Mouse (Mus musculus) intestine, postnatal 0 days (tissue): ENCODE measurements around the gene Amot. TPM values are rescaled to one million over a fixed set of nuclear protein-coding genes. Genes with fewer than 3 reads are reported as not detected.
A peak's percentile ranks its signal among the peaks of the same experiment; 100 is the strongest.

Source experiments
- ATAC-seq: fragments of 200-750 bp; cut with Nextera tagmentation; 2 replicates; pipeline ENCODE4 v1.8.0; 2017; ENCODE audit warnings: mild to moderate bottlenecking, moderate TSS enrichment, moderate library complexity
- H3K27ac ChIP-seq: fragments of 300-500 bp; sonication (generic); 2 replicates; pipeline ENCODE4 v1.5.1; 2014; ENCODE audit warnings: mild to moderate bottlenecking, low read depth, low read length, moderate library complexity
- H3K27me3 ChIP-seq: fragments of 300-500 bp; sonication (generic); replicated peaks from 2 replicates; pipeline ENCODE4 v1.6.1; 2014; ENCODE audit warnings: low read length, mixed read lengths; ENCODE audit not compliant: control insufficient read depth, insufficient read depth
- H3K36me3 ChIP-seq: fragments of 300-500 bp; sonication (generic); 2 replicates; pipeline ENCODE4 v1.6.1; 2014; ENCODE audit warnings: mild to moderate bottlenecking, moderate library complexity; ENCODE audit not compliant: control insufficient read depth, insufficient read depth
- H3K4me1 ChIP-seq: fragments of 300-500 bp; sonication (generic); replicated peaks from 2 replicates; pipeline ENCODE4 v1.6.1; 2014; ENCODE audit warnings: antibody characterized with exemption, low read length, mixed read lengths; ENCODE audit not compliant: control insufficient read depth, insufficient read depth
- H3K4me2 ChIP-seq: fragments of 300-500 bp; sonication (generic); replicated peaks from 2 replicates; pipeline ENCODE4 v1.6.1; 2014; ENCODE audit warnings: low read depth, mild to moderate bottlenecking, moderate library complexity
- H3K4me3 ChIP-seq: fragments of 300-500 bp; sonication (generic); 2 replicates; pipeline ENCODE4 v1.5.1; 2014; ENCODE audit warnings: low read depth, low read length
- H3K9ac ChIP-seq: fragments of 300-500 bp; sonication (generic); 2 replicates; pipeline ENCODE4 v1.6.1; 2014; ENCODE audit warnings: mild to moderate bottlenecking, low read depth, low read length
- H3K9me3 ChIP-seq: fragments of 300-500 bp; sonication (generic); 2 replicates; pipeline ENCODE4 v1.6.1; 2016; ENCODE audit warnings: mixed run types; ENCODE audit not compliant: control insufficient read depth
- CTCF ChIP-seq: sonication (generic); IDR thresholded peaks from 2 replicates; pipeline ENCODE4 v1.5.1; 2016; ENCODE audit warnings: low read depth, mild to moderate bottlenecking, control low read depth, antibody characterized with exemption, moderate library complexity
- WGBS: fragments of 180-500 bp; shearing (Covaris S2); extraction: QIAGEN DNeasy Blood & Tissue Kit; methylation state at CpG from one replicate; pipeline ENCODE4 v1.1.7; 2014; 5-methylcytosine and 5-hydroxymethylcytosine counted together
- polyA plus RNA-seq: library from polyadenylated mRNA; unstranded; fragments of >200 nt; fragmentation: Nextera tagmentation; extraction: Ambion mirVana; gene quantifications from 2 replicates; pipeline ENCODE4 v1.2.1, GENCODE M21; 2015

Amot gene
- polyA plus RNA-seq, 1 experiment from 2014 or later: 6.3 TPM

DNA sequence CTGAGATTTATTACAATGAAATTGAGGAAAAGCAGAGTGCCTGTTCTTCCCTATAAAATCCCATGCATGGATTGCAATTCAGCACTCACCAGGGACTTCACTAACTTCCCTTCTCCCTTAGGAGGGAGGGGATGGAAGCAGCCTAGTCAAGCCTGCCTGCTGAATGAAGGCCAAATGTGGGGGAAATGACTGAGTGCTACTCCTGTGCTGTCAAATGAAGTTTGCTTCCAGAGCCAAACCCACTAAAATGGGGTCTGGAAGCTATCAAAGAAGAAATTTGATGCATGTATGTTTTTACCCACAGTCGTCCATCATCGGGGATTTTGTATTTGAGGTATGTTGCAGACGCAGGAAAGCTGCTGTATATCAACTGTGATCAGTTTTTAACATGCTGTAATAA is 103.1 kb downstream of the Amot start:
- no peak overlapping the region for H3K4me3 ChIP-seq
- H3K27ac ChIP-seq: no peak overlapping the region
- no peak overlapping the region for H3K4me2 ChIP-seq
- no peak for TF ChIP-seq CTCF
- no peaks in the 10 kb centered on the region for H3K27me3 ChIP-seq
- H3K4me1 ChIP-seq: no peaks in the 10 kb centered on the region
- H3K9me3 ChIP-seq: no peaks in the 10 kb centered on the region
- 72% methylated on average over 3 of the region's 3 CpGs for WGBS
- no peak overlapping the region for H3K9ac ChIP-seq
- H3K36me3 ChIP-seq: no peaks in the 10 kb centered on the region
- ATAC-seq: no peak

DNA sequence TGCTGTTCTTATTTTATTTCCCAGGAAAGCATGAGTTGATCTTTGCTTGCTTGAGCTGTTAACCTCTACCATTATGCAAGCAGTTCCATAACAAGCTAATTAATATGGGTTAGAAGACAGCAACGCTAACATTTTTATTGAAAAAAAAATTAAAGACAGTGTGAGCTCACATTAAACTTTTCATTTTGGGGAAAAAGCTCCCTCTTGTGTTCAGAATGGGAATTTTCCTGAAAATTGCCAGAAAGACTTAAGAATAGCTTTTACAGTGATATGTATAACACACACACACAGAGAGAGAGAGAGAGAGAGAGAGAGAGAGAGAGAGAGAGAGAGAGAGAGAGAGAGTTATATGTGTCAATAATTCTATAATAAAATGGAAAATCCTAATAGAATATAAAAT is 105.7 kb downstream of the Amot start:
- no peaks in the 10 kb centered on the region for H3K4me1 ChIP-seq
- no peak overlapping the region for H3K9ac ChIP-seq
- peak; percentile 55 for TF ChIP-seq CTCF
- H3K4me3 ChIP-seq: no peak overlapping the region
- WGBS: 8% methylated on average over 1 of the region's 1 CpGs
- no peak overlapping the region for H3K4me2 ChIP-seq
- no peaks in the 10 kb centered on the region for H3K9me3 ChIP-seq
- no peaks in the 10 kb centered on the region for H3K36me3 ChIP-seq
- no peaks in the 10 kb centered on the region for H3K27me3 ChIP-seq
- H3K27ac ChIP-seq: no peak overlapping the region
- ATAC-seq: no peak

Other genes with a start within 250 kb of the Amot start
- 1.1 and 1.3 TPM in 2 replicates for gene Lhfpl1, start 156.1 kb downstream of the Amot start, polyA plus RNA-seq